Mouse (Mus musculus) bone marrow macrophage, adult 2 months (primary cell): Measurements from ENCODE around the gene Ppm1e.

Experiments
- CTCF ChIP-seq: IDR thresholded peaks from 2 replicates; pipeline ENCODE4 v1.5.1; 2012; ENCODE audit warnings: low read depth, mild to moderate bottlenecking, low read length, moderate library complexity
- POLR2A ChIP-seq: IDR thresholded peaks from 2 replicates; pipeline ENCODE4 v1.6.1; 2012; ENCODE audit warnings: mild to moderate bottlenecking, low read depth, low read length, borderline replicate concordance

GRCm38 (mm10) chr11:87238891-87239530, 119.8 kb downstream of the Ppm1e start:
- TF ChIP-seq POLR2A (no peak), CTCF (no peak)
